Mouse (Mus musculus) intestine, postnatal 0 days (tissue): ENCODE data around the gene Rnasek. TPM values are rescaled to one million over a fixed set of nuclear protein-coding genes. Genes with fewer than 3 reads are reported as not detected.

Experiments used
- ATAC-seq: fragments of 200-750 bp; cut with Nextera tagmentation; 2 replicates; pipeline ENCODE4 v1.8.0; 2017; ENCODE audit warnings: mild to moderate bottlenecking, moderate TSS enrichment, moderate library complexity
- H3K27ac ChIP-seq: fragments of 300-500 bp; sonication (generic); 2 replicates; pipeline ENCODE4 v1.5.1; 2014; ENCODE audit warnings: mild to moderate bottlenecking, low read depth, low read length, moderate library complexity
- H3K27me3 ChIP-seq: fragments of 300-500 bp; sonication (generic); replicated peaks from 2 replicates; pipeline ENCODE4 v1.6.1; 2014; ENCODE audit warnings: low read length, mixed read lengths; ENCODE audit not compliant: control insufficient read depth, insufficient read depth
- H3K36me3 ChIP-seq: fragments of 300-500 bp; sonication (generic); 2 replicates; pipeline ENCODE4 v1.6.1; 2014; ENCODE audit warnings: mild to moderate bottlenecking, moderate library complexity; ENCODE audit not compliant: control insufficient read depth, insufficient read depth
- H3K4me1 ChIP-seq: fragments of 300-500 bp; sonication (generic); replicated peaks from 2 replicates; pipeline ENCODE4 v1.6.1; 2014; ENCODE audit warnings: antibody characterized with exemption, low read length, mixed read lengths; ENCODE audit not compliant: control insufficient read depth, insufficient read depth
- H3K4me2 ChIP-seq: fragments of 300-500 bp; sonication (generic); replicated peaks from 2 replicates; pipeline ENCODE4 v1.6.1; 2014; ENCODE audit warnings: low read depth, mild to moderate bottlenecking, moderate library complexity
- H3K4me3 ChIP-seq: fragments of 300-500 bp; sonication (generic); 2 replicates; pipeline ENCODE4 v1.5.1; 2014; ENCODE audit warnings: low read depth, low read length
- H3K9ac ChIP-seq: fragments of 300-500 bp; sonication (generic); 2 replicates; pipeline ENCODE4 v1.6.1; 2014; ENCODE audit warnings: mild to moderate bottlenecking, low read depth, low read length
- H3K9me3 ChIP-seq: fragments of 300-500 bp; sonication (generic); 2 replicates; pipeline ENCODE4 v1.6.1; 2016; ENCODE audit warnings: mixed run types; ENCODE audit not compliant: control insufficient read depth
- CTCF ChIP-seq: sonication (generic); IDR thresholded peaks from 2 replicates; pipeline ENCODE4 v1.5.1; 2016; ENCODE audit warnings: low read depth, mild to moderate bottlenecking, control low read depth, antibody characterized with exemption, moderate library complexity
- WGBS: fragments of 180-500 bp; shearing (Covaris S2); extraction: QIAGEN DNeasy Blood & Tissue Kit; methylation state at CpG from one replicate; pipeline ENCODE4 v1.1.7; 2014; 5-methylcytosine and 5-hydroxymethylcytosine counted together
- polyA plus RNA-seq: library from polyadenylated mRNA; unstranded; fragments of >200 nt; fragmentation: Nextera tagmentation; extraction: Ambion mirVana; gene quantifications from 2 replicates; pipeline ENCODE4 v1.2.1, GENCODE M21; 2015

The Rnasek gene
- polyA plus RNA-seq, 1 experiment from 2014 or later: 628 TPM

- no peaks in the 10 kb centered on the region for H3K36me3 ChIP-seq
- H3K9ac ChIP-seq: no peak overlapping the region
- WGBS: 78% methylated on average over 2 of the region's 2 CpGs
- H3K4me2 ChIP-seq: no peak overlapping the region
- no peak overlapping the region for H3K4me3 ChIP-seq
- no peak overlapping the region for H3K27ac ChIP-seq
- H3K9me3 ChIP-seq: no peaks in the 10 kb centered on the region
- ATAC-seq: no peak
- no peaks in the 10 kb centered on the region for H3K27me3 ChIP-seq
- H3K4me1 ChIP-seq: no peaks in the 10 kb centered on the region
- no peak for TF ChIP-seq CTCF
Observed at GRCm38 (mm10) chr11:70206801-70207200, 32.8 kb downstream of the Rnasek start.

- Histone ChIP-seq H3K27me3 (no peaks in the 10 kb centered on the region), H3K9me3 (no peaks in the 10 kb centered on the region), H3K4me2 (no peak overlapping the region), H3K27ac (no peak overlapping the region), H3K4me1 (no peaks in the 10 kb centered on the region), H3K4me3 (no peak overlapping the region), H3K36me3 (no peaks in the 10 kb centered on the region), H3K9ac (no peak overlapping the region)
- 42% methylated on average over 5 of the region's 5 CpGs for WGBS
- peak; percentile 95 for TF ChIP-seq CTCF
- peak; percentile 19; the same call in 1 of the 2 replicates for ATAC-seq
Observed at GRCm38 (mm10) chr11:70201691-70202090, 38.0 kb downstream of the Rnasek start.

- Histone ChIP-seq H3K27ac (no peak overlapping the region), H3K9ac (no peak overlapping the region), H3K9me3 (no peaks in the 10 kb centered on the region), H3K4me2 (no peak overlapping the region), H3K4me3 (no peak overlapping the region), H3K36me3 (no peaks in the 10 kb centered on the region), H3K27me3 (no peaks in the 10 kb centered on the region), H3K4me1 (no peaks in the 10 kb centered on the region)
- 94% methylated on average over 5 of the region's 5 CpGs for WGBS
- no peak for TF ChIP-seq CTCF
- ATAC-seq: no peak
Observed at GRCm38 (mm10) chr11:70200036-70200608, 39.5 kb downstream of the Rnasek start.

GRCm38 (mm10) chr11:70199107-70199506 lies 40.5 kb downstream of the Rnasek start:
- H3K9ac ChIP-seq: no peak overlapping the region
- H3K4me3 ChIP-seq: no peak overlapping the region
- 70% methylated on average over 8 of the region's 8 CpGs for WGBS
- H3K27me3 ChIP-seq: no peaks in the 10 kb centered on the region
- H3K27ac ChIP-seq: no peak overlapping the region
- no peak for ATAC-seq
- no peak overlapping the region for H3K4me2 ChIP-seq
- no peaks in the 10 kb centered on the region for H3K36me3 ChIP-seq
- no peaks in the 10 kb centered on the region for H3K4me1 ChIP-seq
- no peak for TF ChIP-seq CTCF
- H3K9me3 ChIP-seq: no peaks in the 10 kb centered on the region

GRCm38 (mm10) chr11:70198332-70198731 lies 41.3 kb downstream of the Rnasek start:
- Histone ChIP-seq H3K27ac (no peak overlapping the region), H3K27me3 (no peaks in the 10 kb centered on the region), H3K4me1 (no peaks in the 10 kb centered on the region), H3K9ac (no peak overlapping the region), H3K4me3 (no peak overlapping the region), H3K9me3 (no peaks in the 10 kb centered on the region), H3K36me3 (no peaks in the 10 kb centered on the region), H3K4me2 (no peak overlapping the region)
- no peak for TF ChIP-seq CTCF
- ATAC-seq: no peak
- 72% methylated on average over 3 of the region's 3 CpGs for WGBS

GRCm38 (mm10) chr11:70193354-70194285 lies 46.0 kb downstream of the Rnasek start:
- H3K9ac ChIP-seq: no peak overlapping the region
- no peaks in the 10 kb centered on the region for H3K27me3 ChIP-seq
- H3K9me3 ChIP-seq: no peaks in the 10 kb centered on the region
- no peak overlapping the region for H3K4me3 ChIP-seq
- H3K4me2 ChIP-seq: no peak overlapping the region
- no peaks in the 10 kb centered on the region for H3K36me3 ChIP-seq
- H3K4me1 ChIP-seq: no peaks in the 10 kb centered on the region
- TF ChIP-seq CTCF: no peak
- no peak for ATAC-seq
- 46% methylated on average over 11 of the region's 11 CpGs for WGBS
- no peak overlapping the region for H3K27ac ChIP-seq
